Mouse (Mus musculus): ENCODE measurements around the gene Hmcn1. TPM values are rescaled to one million over a fixed set of nuclear protein-coding genes. Genes with fewer than 3 reads are reported as not detected.

The Hmcn1 gene
- total and polyA plus RNA-seq, 3 experiments, result not detected

- DNase-seq (ENCODE audit: low read depth, low spot score), result no peak
- Histone ChIP-seq H3K4me1 (ENCODE audit: control insufficient read depth in 1 of 2, insufficient read depth in 2 of 2, low read length in 2 of 2) (no peaks in the 10 kb centered on the region), H3K36me3 (ENCODE audit: control insufficient read depth in 1 of 2, insufficient read depth in 2 of 2, low read length in 2 of 2) (no peaks in the 10 kb centered on the region), H3K27ac (ENCODE audit: control insufficient read depth, low read depth, low read length) (no peak overlapping the region), H3K9me3 (replicated peaks; ENCODE audit: insufficient read depth, low read length) (no peaks in the 10 kb centered on the region), H3K9ac (ENCODE audit: control insufficient read depth, low read depth, low read length, poor library complexity, severe bottlenecking) (no peak overlapping the region), H3K4me3 (ENCODE audit: control insufficient read depth in 1 of 2, insufficient read depth in 1 of 2, low read depth in 2 of 2, low read length in 2 of 2) (no peak overlapping the region), H3K79me2 (ENCODE audit: control insufficient read depth, insufficient read depth, low read length, poor library complexity) (no peaks in the 10 kb centered on the region), H3K27me3 (ENCODE audit: control insufficient read depth in 1 of 2, insufficient read depth in 2 of 2, low read length in 2 of 2) (no peaks in the 10 kb centered on the region; a peak in 1 of 4 replicates)
- TF ChIP-seq TBP (IDR thresholded peaks at IDR 0.05; ENCODE audit: low read depth, low read length), result no peak
- no peak for TF ChIP-seq RAD21 (IDR thresholded peaks at IDR 0.05; ENCODE audit: low read depth, low read length)
- no peak for TF ChIP-seq CTCF (IDR thresholded peaks at IDR 0.05 in 2 of 3, conservative IDR thresholded peaks at IDR 0.05 in 1 of 3; ENCODE audit: control insufficient read depth in 1 of 3, insufficient read depth in 1 of 3, low read depth in 2 of 3, low read length in 3 of 3, poor library complexity in 1 of 3, severe bottlenecking in 1 of 3)
- no peak for TF ChIP-seq USF1 (IDR thresholded peaks at IDR 0.05; ENCODE audit: low read depth, low read length)
- no peak for TF ChIP-seq MYC (IDR thresholded peaks at IDR 0.05; ENCODE audit: low read depth, low read length)
- TF ChIP-seq POLR2AphosphoS2 (IDR thresholded peaks at IDR 0.05; ENCODE audit: low read length), result no peak
- no peak for TF ChIP-seq SMC3 (IDR thresholded peaks at IDR 0.05; ENCODE audit: low read depth, low read length)
- TF ChIP-seq CHD2 (IDR thresholded peaks at IDR 0.05; ENCODE audit: low read length), result no peak
- TF ChIP-seq MAZ (IDR thresholded peaks at IDR 0.05; ENCODE audit: low read depth, low read length), result no peak
- no peak for TF ChIP-seq MXI1 (IDR thresholded peaks at IDR 0.05; ENCODE audit: low read depth, low read length)
- no peak for TF ChIP-seq POLR2AphosphoS5 (IDR thresholded peaks at IDR 0.05; ENCODE audit: borderline replicate concordance, low read depth, low read length)
- TF ChIP-seq ELF1 (IDR thresholded peaks at IDR 0.05; ENCODE audit: low read depth, low read length), result no peak
- no peak for TF ChIP-seq ZMIZ1 (IDR thresholded peaks at IDR 0.05; ENCODE audit: low read depth, low read length)
- TF ChIP-seq USF2 (IDR thresholded peaks at IDR 0.05; ENCODE audit: borderline replicate concordance in 1 of 2, insufficient read depth in 1 of 2, low read depth in 1 of 2, low read length in 2 of 2), result no peak
- TF ChIP-seq EP300 (IDR thresholded peaks at IDR 0.05; ENCODE audit: low read depth in 1 of 2, low read length in 2 of 2), result no peak
- TF ChIP-seq ETS1 (IDR thresholded peaks at IDR 0.05; ENCODE audit: low read depth, low read length), result no peak
Measured at GRCm38 (mm10) chr1:150513041-150513440, 480.2 kb downstream of the Hmcn1 start.

Other genes with a start within 250 kb of the Hmcn1 start
- 0.19 and 0.26 TPM in 2 replicates for gene Gm47985, start 189.1 kb upstream of the Hmcn1 start, total RNA-seq (2012; rRNA removed)
- under 1 TPM in 1 of 2 experiments, not detected in 1; 0.25 TPM for gene Gm47985, start 189.1 kb upstream of the Hmcn1 start, polyA plus RNA-seq (2012; ENCODE audit: insufficient read depth in 1 of 2, insufficient read length in 2 of 2, low read depth in 1 of 2, low replicate concordance in 2 of 2, missing spikeins in 1 of 2)
- gene Gm8947, start 198.9 kb upstream of the Hmcn1 start, total RNA-seq (2012; rRNA removed), result 0.08 TPM in 1 of 2 replicates, not detected in the other
- not detected for gene Gm8947, start 198.9 kb upstream of the Hmcn1 start, polyA plus RNA-seq (2012; ENCODE audit: insufficient read depth in 1 of 2, insufficient read length in 2 of 2, low read depth in 1 of 2, low replicate concordance in 2 of 2, missing spikeins in 1 of 2)
- not detected in 2 replicates for gene Gm47995, start 205.0 kb upstream of the Hmcn1 start, total RNA-seq (2012; rRNA removed)
- gene Gm47995, start 205.0 kb upstream of the Hmcn1 start, polyA plus RNA-seq (2012; ENCODE audit: insufficient read depth in 1 of 2, insufficient read length in 2 of 2, low read depth in 1 of 2, low replicate concordance in 2 of 2, missing spikeins in 1 of 2), result under 1 TPM in 1 of 2 experiments, not detected in 1; 0.18 TPM
- 0.19 TPM in 1 of 2 replicates, not detected in the other for gene 3110040M04Rik, start 210.7 kb upstream of the Hmcn1 start, total RNA-seq (2012; rRNA removed)
- gene 3110040M04Rik, start 210.7 kb upstream of the Hmcn1 start, polyA plus RNA-seq (2012; ENCODE audit: insufficient read depth in 1 of 2, insufficient read length in 2 of 2, low read depth in 1 of 2, low replicate concordance in 2 of 2, missing spikeins in 1 of 2), result under 1 TPM in 1 of 2 experiments, not detected in 1; 0.25 TPM
- gene Gm47996, start 216.7 kb upstream of the Hmcn1 start, total RNA-seq (2012; rRNA removed), result not detected in 2 replicates
- not detected for gene Gm47996, start 216.7 kb upstream of the Hmcn1 start, polyA plus RNA-seq (2012; ENCODE audit: insufficient read depth in 1 of 2, insufficient read length in 2 of 2, low read depth in 1 of 2, low replicate concordance in 2 of 2, missing spikeins in 1 of 2)